Mouse (Mus musculus): ENCODE results near the gene Prnd. TPM values are rescaled to one million over a fixed set of nuclear protein-coding genes. Genes with fewer than 3 reads are reported as not detected.

The Prnd gene
- total RNA-seq, 2 experiments from 2014 or later = 1.7 TPM; not detected in 1

GRCm38 (mm10) chr2:131980866-131981265 lies 30.2 kb downstream of the Prnd start:
- peak; percentile 15 to 64 for DNase-seq

DNA sequence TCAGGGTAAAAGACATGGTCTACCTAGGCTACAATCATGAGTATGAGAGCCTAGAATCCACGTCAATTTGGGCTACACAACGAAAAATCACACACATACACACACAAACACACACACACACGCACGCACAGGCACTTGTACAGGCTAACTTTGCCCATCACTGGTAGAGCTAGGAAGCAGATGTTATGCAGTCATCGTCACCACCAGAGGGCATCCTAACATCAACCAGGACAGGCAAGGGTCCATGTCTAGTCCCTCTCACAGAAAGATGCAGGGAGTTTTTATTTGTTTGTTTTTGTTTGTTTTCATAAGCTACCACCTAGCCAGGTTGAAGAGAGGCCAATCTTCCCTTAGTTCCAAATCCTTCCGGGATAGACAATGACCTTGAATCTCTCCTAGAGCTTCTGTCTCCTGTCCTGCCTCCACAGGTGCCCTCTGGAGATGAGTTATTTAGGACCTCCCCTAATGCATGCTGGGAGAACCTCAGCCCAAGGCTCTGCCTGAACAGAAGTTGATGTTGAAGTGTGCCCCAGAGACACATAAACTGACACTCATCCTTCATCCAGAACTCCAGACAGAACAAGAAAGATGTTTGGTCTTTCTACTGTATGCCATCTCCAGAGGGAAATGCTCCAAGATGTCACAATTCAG lies 32.0 kb downstream of the Prnd start:
- peak; percentile 72 to 77 for DNase-seq

DNA sequence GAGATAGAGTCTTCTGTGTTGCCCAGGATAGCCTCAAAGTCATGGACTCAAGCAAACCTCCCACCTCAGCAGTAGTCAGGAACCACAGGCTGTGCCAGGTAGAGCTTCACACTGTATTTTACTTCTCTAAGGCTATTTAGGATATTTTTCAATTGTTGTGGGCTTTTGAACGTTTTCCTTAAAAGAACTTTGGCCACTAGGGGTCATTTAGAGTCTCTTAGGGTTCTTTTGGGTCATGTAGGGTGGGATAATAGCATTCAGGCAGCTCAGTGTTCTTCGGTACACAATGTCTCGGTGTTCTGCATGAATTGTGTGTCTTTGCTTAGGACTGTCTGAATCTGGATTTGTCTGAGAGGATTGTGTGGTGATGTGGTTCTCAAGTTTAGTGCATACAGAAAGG lies 37.3 kb downstream of the Prnd start:
- DNase-seq = peak in 1 of 2 experiments; percentile 19

GRCm38 (mm10) chr2:131988550-131988949 lies 37.9 kb downstream of the Prnd start:
- peak in 1 of 2 experiments; percentile 5 for DNase-seq

DNA sequence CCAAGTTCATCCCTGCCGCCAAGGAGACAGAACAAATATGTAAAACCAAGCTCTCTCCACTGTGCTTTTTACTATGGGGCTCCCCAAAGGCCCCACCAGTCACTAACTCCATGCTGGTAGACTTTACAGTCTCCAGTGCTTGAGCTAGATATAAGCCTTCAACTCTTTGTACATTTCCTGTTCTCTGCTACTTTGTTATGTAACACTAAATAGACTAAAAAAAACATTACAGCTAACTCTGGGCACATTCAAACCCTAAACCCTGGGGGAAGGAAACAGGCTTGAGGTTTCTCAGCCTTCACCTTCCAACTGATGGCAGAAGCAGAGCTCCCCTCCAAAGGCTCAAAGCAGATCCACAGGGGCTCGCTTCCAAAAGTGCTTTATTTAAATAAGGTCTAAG lies 41.8 kb downstream of the Prnd start:
- no peak for DNase-seq

GRCm38 (mm10) chr2:131993151-131993550 lies 42.5 kb downstream of the Prnd start:
- no peak for DNase-seq

- no peak for DNase-seq
Observed at GRCm38 (mm10) chr2:131993563-131994088, 43.0 kb downstream of the Prnd start.

DNA sequence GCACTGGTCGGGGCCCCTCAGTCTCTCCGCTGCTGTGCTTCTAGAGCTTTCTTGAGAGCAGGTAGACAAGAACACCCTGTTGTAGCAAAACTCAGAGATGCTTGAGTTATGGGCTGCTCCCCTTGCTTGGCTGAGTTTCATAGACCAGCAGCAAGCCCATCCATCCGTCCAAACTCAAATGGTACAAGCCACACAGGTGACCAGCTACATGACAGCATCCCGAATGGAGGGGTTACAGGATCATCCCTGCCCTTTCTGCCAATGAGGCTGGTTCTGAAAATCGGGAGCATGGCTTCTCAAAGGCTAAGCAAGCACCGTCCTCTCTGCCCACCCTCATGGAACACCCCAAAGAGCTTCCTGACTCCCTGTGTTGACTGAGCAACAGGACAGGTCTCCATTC lies 44.3 kb downstream of the Prnd start:
- no peak for DNase-seq

- DNase-seq = no peak
Observed at GRCm38 (mm10) chr2:131995742-131996141, 45.1 kb downstream of the Prnd start.

DNA sequence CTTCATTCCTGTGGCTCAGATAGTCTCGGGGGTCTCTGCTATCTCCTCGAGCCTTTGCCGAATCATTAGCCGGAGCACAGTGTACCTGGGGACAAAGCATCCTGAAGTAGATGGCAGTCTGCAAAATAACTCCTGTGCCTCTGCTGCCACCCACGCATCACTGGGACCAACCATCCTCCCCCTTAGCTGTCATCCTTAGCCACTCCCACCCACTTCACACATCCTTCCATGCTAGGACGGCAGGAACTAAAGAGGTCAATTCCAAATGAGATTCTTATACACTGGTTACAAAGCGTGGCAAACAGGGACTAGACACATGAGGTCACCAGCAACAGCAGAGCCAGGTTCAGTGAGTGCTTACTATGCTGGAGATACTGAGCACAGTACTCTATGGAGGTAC lies 45.7 kb downstream of the Prnd start:
- DNase-seq = no peak

- no peak for DNase-seq
Observed at GRCm38 (mm10) chr2:131997356-131997755, 46.7 kb downstream of the Prnd start.

DNA sequence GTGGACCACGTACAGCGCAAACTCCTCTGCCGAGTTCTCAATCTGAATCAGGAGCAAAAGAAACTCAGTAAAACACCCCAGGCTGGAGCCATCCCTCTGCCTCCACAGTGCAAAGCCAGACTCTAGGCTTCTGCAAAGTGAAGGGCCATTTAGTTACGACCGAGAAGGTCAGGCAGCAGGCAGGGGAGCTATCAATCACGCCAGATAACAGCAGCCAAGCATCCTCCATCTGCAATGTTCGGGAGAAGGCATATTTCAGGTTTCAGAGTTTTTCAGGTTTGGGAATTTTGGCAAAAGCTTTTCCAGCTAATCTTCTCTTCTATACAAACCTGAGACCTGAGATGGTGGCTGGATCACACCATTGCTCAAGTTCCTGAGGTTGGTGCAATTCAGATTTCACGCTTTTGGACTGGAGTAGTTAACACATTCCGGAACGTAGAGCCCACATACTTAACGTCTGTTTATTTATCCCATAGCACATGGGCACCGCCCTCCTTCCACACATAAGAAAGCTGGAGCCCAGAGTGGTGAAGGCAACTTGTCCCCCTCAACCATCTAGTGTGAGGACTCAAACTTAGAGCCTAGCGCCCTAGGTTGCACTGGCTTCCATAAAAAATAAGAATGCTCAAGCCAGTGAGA lies 51.2 kb downstream of the Prnd start:
- no peak for DNase-seq

DNA sequence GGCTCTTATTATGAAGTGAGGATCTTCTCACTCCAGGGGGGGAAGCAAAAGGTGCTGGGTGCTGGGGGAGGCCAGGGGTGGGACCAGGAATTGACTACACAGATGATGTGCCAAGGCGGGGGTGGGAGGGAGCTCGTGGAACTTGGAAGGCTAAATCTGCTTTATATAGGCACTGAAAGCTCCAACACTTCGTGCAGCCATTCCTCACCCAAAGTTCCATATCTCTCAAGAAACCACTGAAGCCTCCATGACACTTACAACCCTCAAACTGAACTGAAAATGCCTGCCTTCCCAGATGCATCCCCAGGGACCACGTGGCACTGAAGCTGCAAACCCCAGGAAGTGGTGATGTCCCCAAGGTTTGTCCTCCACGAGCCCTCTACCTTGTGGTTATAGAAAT lies 53.3 kb downstream of the Prnd start:
- no peak for DNase-seq

DNA sequence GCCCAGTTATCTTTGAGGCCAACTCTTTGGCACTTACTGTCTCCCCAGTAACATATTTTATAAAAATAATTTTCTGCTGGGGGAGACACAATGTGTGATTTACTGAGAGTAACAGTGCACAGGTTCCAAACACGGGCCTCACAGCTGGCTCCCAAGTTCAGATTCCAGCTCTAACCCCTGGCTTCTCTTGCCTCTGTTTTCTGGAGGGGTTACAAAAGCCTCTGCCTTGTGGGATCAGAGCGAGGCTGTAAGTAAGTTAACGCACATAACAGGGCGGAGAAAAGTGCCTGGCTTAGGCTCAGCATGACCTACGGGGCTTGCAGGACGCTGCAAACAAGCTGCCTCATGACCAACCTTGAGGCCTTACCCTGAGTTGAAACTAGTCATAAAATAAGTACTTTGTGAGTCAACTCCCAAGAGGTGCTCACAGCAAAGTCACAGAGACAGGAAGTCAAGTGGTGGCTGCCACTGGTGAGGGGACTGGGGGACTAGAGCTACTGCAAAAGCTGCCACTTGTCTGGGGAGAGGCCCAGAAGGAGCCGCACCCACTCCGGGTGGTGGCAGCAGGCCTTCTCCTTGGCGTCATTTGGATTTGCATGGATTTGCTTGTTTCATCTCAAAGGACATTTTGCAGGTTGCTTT lies 54.0 kb downstream of the Prnd start:
- no peak for DNase-seq

DNA sequence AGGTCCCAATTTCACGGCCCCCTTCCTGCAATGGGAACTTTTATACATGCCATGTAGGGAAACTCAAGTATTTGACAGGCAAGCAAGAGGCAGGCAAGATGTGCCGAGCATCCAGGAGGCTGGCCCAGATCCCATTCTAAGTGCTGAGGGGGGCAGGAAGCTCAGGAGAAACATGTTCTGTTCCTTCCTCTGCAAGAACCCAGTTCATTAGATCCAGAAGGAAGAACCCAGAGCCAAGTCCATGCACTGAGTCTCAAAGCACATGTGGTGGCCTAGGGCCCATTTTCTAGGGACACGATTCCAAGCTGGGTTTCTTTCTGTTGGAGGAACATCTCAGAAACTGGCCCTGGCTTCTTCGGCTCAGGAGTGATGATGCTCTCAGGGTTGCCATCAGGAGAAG lies 54.8 kb downstream of the Prnd start:
- DNase-seq = peak; percentile 42 to 59

Other genes starting within 250 kb of the Prnd start
- not detected for gene Erv3, start 91.1 kb upstream of the Prnd start, total RNA-seq (2021)
- 100 to 1,000 TPM; 127 to 135 TPM for gene Prnp, start 40.9 kb upstream of the Prnd start, total RNA-seq (2021)
- under 1 TPM; 0.42 to 0.64 TPM for gene Prn, start 40.9 kb upstream of the Prnd start, total RNA-seq (2021)
- gene Rassf2, start 79.4 kb downstream of the Prnd start, total RNA-seq (2021) = 10 to 100 TPM in 1 of 2 experiments, 1 to 10 TPM in 1; 7.7 to 11.7 TPM
- 10 to 100 TPM; 12.4 to 14.9 TPM for gene Slc23a2, start 194.2 kb downstream of the Prnd start, total RNA-seq (2021)